Mouse (Mus musculus): Measurements from ENCODE around the gene Ulbp1. TPM values are rescaled to one million over a fixed set of nuclear protein-coding genes. Genes with fewer than 3 reads are reported as not detected.
A peak's percentile ranks its signal among the peaks of the same experiment; 100 is the strongest.

The Ulbp1 gene
- total RNA-seq, 2 experiments from 2014 or later: 0.07 TPM; not detected in 1

DNA sequence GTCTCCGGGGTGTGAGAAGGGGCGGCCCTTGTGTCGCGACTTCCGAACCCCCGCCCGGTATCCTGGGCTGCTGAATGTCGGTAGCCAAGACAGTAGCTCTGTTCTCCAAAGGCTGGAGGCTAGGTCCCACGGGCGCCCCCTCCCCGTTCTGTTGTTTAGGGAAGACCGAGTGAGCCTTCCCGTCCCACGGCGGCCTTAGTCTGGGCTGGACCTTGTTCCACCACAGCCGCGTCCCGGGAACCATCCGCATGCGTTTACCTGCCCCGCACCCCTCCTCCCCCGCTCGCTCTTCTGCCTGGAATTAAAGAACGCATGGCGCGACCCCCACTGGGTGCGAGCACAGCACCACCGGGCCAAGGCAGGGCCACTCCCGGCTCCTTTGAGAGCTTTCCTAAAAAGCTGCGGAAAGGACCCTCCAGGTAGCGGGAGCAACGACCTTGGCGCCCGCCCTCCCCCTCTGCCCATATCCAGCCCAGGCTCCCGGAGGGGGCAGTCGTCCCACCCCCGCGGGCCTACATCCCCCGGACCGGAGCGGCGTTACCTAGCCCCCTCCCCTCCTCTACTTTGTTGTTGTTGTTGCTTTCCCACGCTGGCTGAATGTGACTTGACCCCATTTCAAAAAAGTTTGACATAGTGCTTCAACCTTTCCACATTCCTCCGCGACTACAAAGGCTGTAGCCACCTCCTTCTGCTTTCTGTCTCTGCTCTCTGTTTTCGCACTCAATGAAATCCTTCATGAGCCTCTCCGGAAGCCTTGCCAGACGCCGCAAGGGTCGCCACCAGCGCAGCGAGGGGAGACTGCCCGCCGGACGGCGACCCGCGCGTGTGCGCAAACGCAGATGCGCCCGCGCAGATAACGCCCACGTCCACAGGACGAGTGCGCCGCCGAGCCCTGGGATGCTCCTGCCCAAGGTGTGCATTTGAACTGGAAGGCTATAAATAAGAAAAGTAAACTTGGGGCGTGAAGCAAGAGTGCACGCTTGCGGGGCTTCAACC lies 81.2 kb downstream of the Ulbp1 start:
- H3K27ac ChIP-seq: no peak overlapping the region
- no peak for DNase-seq (ENCODE audit: extremely low spot score in 1 of 2, low spot score in 2 of 2)
- intact Hi-C loops (cut with DNase I): no loop called here
- peak overlapping the region; percentile 50 for H3K4me3 ChIP-seq
- no peak for TF ChIP-seq CTCF (IDR thresholded peaks at IDR 0.05)

DNA sequence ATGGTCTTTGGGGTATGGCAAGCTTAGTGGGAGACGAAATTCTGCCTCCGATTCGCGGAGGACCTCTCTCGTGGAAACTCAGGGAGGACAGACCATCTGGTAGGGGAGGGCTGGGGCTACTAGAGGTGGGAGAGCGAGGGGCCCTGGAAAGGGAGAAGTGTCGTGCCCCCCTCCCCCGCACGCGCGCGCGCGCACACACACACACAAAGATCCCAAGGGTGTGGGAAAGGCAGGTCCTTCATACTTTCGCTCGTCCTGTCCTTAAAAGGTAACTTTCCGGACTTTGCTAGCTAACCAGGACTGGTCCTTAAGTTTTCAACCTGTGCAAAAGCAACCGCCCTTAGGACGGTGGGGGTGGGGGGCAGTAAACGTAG lies 81.9 kb downstream of the Ulbp1 start:
- intact Hi-C loops (cut with DNase I): no loop called here
- TF ChIP-seq CTCF (IDR thresholded peaks at IDR 0.05): no peak
- DNase-seq (ENCODE audit: extremely low spot score in 1 of 2, low spot score in 2 of 2): no peak
- no peak overlapping the region for H3K27ac ChIP-seq
- H3K4me3 ChIP-seq: peak overlapping the region; percentile 50

DNA sequence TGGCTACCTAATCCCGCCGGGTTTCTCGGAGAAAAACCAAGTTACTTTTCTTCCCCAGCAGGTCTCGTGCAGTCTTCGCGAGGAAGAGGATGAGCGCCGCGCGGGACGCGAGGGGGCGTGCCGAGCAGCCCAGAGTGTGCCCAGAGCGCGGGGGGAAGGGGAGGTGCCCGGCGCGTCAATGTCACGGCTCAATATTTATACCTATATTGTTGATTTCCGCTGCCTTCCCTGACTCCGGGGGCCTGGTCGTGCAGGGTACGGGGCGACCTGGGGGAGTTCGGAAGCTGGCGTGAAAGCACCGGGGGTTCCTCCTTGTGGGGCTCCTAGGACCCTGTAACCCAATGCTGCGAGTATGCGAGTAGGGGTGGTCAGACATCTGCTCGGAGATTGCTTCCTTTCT lies 82.3 kb downstream of the Ulbp1 start:
- no peak overlapping the region for H3K27ac ChIP-seq
- no peak for DNase-seq (ENCODE audit: extremely low spot score in 1 of 2, low spot score in 2 of 2)
- TF ChIP-seq CTCF (IDR thresholded peaks at IDR 0.05): no peak
- intact Hi-C loops (cut with DNase I): no loop called here
- H3K4me3 ChIP-seq: peak overlapping the region; percentile 50

Other genes with a start within 250 kb of the Ulbp1 start
- gene Lrp11, start 116.2 kb upstream of the Ulbp1 start, total RNA-seq (2021): 100 to 1,000 TPM; 149 TPM
- 1 to 10 TPM; 5.2 to 5.6 TPM for gene Nup43, start 193.9 kb upstream of the Ulbp1 start, total RNA-seq (2021)
- gene Pcmt1, start 207.5 kb upstream of the Ulbp1 start, total RNA-seq (2021): 100 to 1,000 TPM; 183 to 205 TPM
- gene Lats1, start 207.6 kb upstream of the Ulbp1 start, total RNA-seq (2021): 10 to 100 TPM; 31.9 to 32.0 TPM